Mouse (Mus musculus): Measurements from ENCODE around the gene Cap2. TPM values are rescaled to one million over a fixed set of nuclear protein-coding genes. Genes with fewer than 3 reads are reported as not detected.

The Cap2 gene
- polyA plus RNA-seq, 1 experiment from 2014 or later, result 11.8 TPM

DNA sequence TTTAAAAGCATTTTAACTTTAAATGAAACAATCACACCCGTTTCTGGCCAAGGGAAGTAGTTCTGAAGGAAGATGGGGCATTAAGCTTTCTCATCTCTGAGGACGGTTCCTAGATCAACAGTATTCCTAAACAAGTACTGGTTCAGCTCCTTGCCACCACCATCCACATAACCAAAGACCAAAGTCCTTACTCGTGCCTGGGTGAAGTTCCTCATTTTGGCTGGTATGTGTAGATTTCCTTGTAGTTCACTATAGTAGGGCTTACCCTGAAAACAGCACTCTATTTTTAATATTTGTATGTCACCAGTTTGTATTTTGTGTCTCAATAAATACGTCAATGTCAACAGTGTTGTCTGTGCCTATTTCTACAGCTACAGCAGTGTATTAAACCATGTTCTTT is 176.1 kb downstream of the Cap2 start:
- no peaks in the 10 kb centered on the region for H3K4me1 ChIP-seq (replicated peaks; ENCODE audit: control insufficient read depth, insufficient read depth, low read length)
- H3K27ac ChIP-seq (ENCODE audit: low read length), result no peak overlapping the region
- H3K4me2 ChIP-seq (ENCODE audit: low read depth, low read length), result no peak overlapping the region
- no peak for ATAC-seq (ENCODE audit: low read depth)
- WGBS, result 84% methylated on average over 4 of the region's 4 CpGs
- no peaks in the 10 kb centered on the region for H3K9me3 ChIP-seq (ENCODE audit: control insufficient read depth, low read length)
- no peaks in the 10 kb centered on the region for H3K27me3 ChIP-seq (ENCODE audit: control insufficient read depth, insufficient read depth, low read depth, low read length)
- no peak overlapping the region for H3K9ac ChIP-seq (ENCODE audit: low read length)
- no peak overlapping the region for H3K4me3 ChIP-seq (ENCODE audit: low read length)
- peaks cover 24% of the 10 kb centered on the region for H3K36me3 ChIP-seq (ENCODE audit: control insufficient read depth, insufficient read depth, low read length)

DNA sequence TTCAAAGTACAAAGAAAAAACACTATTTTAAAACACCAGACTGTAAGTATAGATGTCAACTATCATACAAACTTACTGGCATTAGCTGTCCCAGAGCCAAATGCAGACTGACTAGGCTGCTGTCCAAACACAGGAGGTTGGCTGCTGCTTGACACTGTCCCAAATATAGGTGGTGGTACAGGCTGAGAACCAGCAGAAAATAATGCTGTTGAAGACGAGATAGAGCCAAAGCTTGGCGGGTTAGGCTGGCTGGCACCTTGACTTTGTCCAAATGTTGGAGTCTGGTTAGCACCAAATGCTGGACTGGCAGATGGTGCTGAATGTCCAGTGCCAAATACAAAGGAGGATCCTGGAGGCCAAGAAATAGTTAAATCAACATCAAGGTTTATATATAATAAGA is 181.3 kb downstream of the Cap2 start:
- H3K36me3 ChIP-seq (ENCODE audit: control insufficient read depth, insufficient read depth, low read length), result peaks cover 35% of the 10 kb centered on the region
- WGBS, result 71% methylated on average over 2 of the region's 2 CpGs

DNA sequence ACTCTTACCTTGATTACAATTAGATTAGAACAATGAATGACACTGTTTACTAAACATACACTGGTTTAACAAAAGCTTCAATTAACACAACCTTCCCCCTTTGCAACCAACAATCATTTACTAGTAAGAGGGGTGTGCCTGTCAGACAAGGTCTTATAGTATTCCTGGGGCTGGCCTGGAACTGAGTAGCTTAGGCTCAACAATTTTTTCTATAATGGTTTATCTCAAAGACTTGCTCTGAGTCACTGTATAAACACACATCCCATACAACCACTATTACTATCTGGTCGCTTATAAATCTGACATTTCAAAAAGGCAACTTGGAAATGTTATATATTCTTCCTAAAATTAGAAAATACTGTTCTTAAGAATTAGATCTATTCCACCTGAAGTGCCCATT is 181.7 kb downstream of the Cap2 start:
- Histone ChIP-seq H3K4me2 (ENCODE audit: low read depth, low read length) (no peak overlapping the region), H3K27ac (ENCODE audit: low read length) (no peak overlapping the region), H3K9ac (ENCODE audit: low read length) (no peak overlapping the region), H3K4me3 (ENCODE audit: low read length) (no peak overlapping the region), H3K9me3 (ENCODE audit: control insufficient read depth, low read length) (no peaks in the 10 kb centered on the region), H3K4me1 (replicated peaks; ENCODE audit: control insufficient read depth, insufficient read depth, low read length) (no peaks in the 10 kb centered on the region), H3K36me3 (ENCODE audit: control insufficient read depth, insufficient read depth, low read length) (peaks cover 32% of the 10 kb centered on the region), H3K27me3 (ENCODE audit: control insufficient read depth, insufficient read depth, low read depth, low read length) (no peaks in the 10 kb centered on the region)
- no peak for ATAC-seq (ENCODE audit: low read depth)
- WGBS, result 81% methylated on average over 1 of the region's 1 CpGs

More for the DNA sequence above, 181.3 kb downstream of the Cap2 start:
- Histone ChIP-seq H3K4me3 (ENCODE audit: low read length) (no peak overlapping the region), H3K27ac (ENCODE audit: low read length) (no peak overlapping the region), H3K9me3 (ENCODE audit: control insufficient read depth, low read length) (no peaks in the 10 kb centered on the region), H3K4me2 (ENCODE audit: low read depth, low read length) (no peak overlapping the region), H3K9ac (ENCODE audit: low read length) (no peak overlapping the region), H3K4me1 (replicated peaks; ENCODE audit: control insufficient read depth, insufficient read depth, low read length) (no peaks in the 10 kb centered on the region), H3K27me3 (ENCODE audit: control insufficient read depth, insufficient read depth, low read depth, low read length) (no peaks in the 10 kb centered on the region)
- ATAC-seq (ENCODE audit: low read depth), result no peak

DNA sequence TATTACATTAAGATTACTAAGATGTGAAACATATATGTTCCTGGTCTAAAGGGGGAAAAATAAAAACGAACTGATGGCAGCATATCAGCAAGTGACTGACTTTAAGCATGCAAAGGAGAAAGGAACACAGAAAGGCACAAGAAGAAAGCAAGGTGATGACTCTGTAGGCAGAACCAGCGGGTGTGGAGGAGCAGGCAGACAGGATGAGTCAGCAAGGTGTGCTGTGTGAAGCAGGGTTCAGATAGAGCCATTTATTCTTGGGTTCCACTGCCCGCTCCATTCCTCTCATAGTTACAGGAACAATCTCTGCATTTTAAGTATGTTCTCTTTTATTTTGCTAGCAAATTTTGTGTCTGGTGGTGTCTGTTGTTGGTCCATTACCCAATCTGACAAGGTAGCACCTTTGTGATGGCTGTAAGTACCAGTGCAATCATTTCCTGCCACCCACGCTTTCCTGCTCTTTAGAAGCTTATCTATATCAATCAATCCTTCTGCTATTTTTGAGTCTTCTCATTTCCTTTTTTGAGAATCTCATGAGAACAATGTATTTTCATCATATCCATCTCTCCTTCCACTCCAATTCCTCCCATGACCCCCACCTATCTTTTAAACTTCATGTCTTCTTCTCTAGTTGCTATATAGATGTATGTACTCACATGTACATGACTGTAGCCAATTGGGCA is 189.1 kb downstream of the Cap2 start:
- no peak overlapping the region for H3K9ac ChIP-seq (ENCODE audit: low read length)
- no peak overlapping the region for H3K4me3 ChIP-seq (ENCODE audit: low read length)
- no peaks in the 10 kb centered on the region for H3K27me3 ChIP-seq (ENCODE audit: control insufficient read depth, insufficient read depth, low read depth, low read length)
- no peak overlapping the region for H3K27ac ChIP-seq (ENCODE audit: low read length)
- no peaks in the 10 kb centered on the region for H3K4me1 ChIP-seq (replicated peaks; ENCODE audit: control insufficient read depth, insufficient read depth, low read length)
- 80% methylated on average over 4 of the region's 4 CpGs for WGBS
- no peaks in the 10 kb centered on the region for H3K9me3 ChIP-seq (ENCODE audit: control insufficient read depth, low read length)
- H3K36me3 ChIP-seq (ENCODE audit: control insufficient read depth, insufficient read depth, low read length), result peaks cover 29% of the 10 kb centered on the region
- no peak for ATAC-seq (ENCODE audit: low read depth)
- no peak overlapping the region for H3K4me2 ChIP-seq (ENCODE audit: low read depth, low read length)

DNA sequence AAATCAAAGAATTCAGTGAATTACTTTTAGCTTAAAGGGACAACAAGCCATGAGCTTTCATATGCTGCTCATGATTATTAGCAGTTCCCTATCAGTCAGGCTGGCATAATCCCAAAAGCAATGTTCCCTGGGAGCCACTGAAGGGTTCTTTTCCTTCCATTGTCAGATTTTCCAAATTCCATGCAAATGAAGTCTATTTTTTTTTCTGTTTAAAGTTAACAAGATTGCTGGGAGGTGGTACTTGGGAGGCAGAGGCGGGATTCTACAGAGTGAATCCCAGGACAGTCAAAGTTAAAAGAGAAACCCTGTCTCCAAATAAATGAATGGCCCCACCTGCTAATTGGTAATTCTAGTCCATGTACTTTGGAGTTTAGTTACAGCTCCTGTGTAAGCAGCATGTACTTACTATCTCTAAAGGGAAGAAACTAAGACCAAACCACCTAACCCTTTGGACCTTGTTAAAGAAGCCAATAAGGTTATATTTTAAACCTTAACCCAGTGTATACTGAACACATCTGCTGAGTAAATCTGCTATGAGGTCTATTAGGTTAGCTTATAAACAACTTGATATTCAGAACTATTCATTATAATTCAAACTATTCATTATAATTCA is 193.8 kb downstream of the Cap2 start:
- no peak overlapping the region for H3K9ac ChIP-seq (ENCODE audit: low read length)
- no peak for ATAC-seq (ENCODE audit: low read depth)
- WGBS, result 92% methylated on average over 1 of the region's 1 CpGs
- no peaks in the 10 kb centered on the region for H3K4me1 ChIP-seq (replicated peaks; ENCODE audit: control insufficient read depth, insufficient read depth, low read length)
- no peak overlapping the region for H3K4me3 ChIP-seq (ENCODE audit: low read length)
- no peak overlapping the region for H3K27ac ChIP-seq (ENCODE audit: low read length)
- H3K9me3 ChIP-seq (ENCODE audit: control insufficient read depth, low read length), result no peaks in the 10 kb centered on the region
- H3K36me3 ChIP-seq (ENCODE audit: control insufficient read depth, insufficient read depth, low read length), result peaks cover 19% of the 10 kb centered on the region
- no peaks in the 10 kb centered on the region for H3K27me3 ChIP-seq (ENCODE audit: control insufficient read depth, insufficient read depth, low read depth, low read length)
- no peak overlapping the region for H3K4me2 ChIP-seq (ENCODE audit: low read depth, low read length)

DNA sequence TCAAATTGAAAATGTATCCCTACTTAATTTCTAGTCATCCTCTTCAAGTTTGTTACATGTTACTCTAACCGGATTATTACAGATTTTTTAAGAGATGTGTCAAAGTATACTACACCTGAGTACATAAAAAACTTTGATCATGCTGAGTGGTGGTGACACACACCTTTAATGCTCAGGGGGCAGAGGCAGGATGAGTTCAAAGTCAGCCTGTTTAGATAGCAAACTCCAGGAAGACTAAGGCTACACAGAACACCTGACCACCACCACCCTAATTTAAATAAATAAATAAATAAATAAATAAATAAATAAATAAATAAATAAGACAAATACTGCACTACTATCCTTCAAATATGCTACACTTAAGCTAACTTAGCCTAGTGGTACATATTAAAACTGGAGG is 194.3 kb downstream of the Cap2 start:
- 65% methylated on average over 1 of the region's 1 CpGs for WGBS
- Histone ChIP-seq H3K27me3 (ENCODE audit: control insufficient read depth, insufficient read depth, low read depth, low read length) (no peaks in the 10 kb centered on the region), H3K27ac (ENCODE audit: low read length) (no peak overlapping the region), H3K4me3 (ENCODE audit: low read length) (no peak overlapping the region), H3K9ac (ENCODE audit: low read length) (no peak overlapping the region), H3K9me3 (ENCODE audit: control insufficient read depth, low read length) (no peaks in the 10 kb centered on the region), H3K4me1 (replicated peaks; ENCODE audit: control insufficient read depth, insufficient read depth, low read length) (no peaks in the 10 kb centered on the region), H3K36me3 (ENCODE audit: control insufficient read depth, insufficient read depth, low read length) (peaks cover 15% of the 10 kb centered on the region), H3K4me2 (ENCODE audit: low read depth, low read length) (no peak overlapping the region)
- ATAC-seq (ENCODE audit: low read depth), result no peak

DNA sequence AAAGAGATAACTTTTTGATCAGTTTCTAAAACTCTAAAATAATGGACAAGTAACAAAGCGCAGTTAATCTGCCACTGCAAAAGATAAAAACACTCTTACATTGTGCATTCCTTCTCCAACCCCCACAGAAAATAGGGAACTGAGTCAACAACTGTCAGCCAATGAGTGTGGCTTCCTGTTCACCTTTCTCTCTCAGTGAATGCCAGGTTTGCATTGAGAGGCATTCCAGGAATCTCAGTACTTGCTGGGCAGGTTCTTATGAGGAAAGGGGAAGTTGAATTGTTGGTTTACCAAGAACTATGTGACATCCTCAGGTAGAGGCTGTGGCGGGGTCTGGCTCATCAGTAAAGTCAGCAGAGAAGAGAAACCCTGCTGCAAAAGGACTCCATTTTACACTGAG is 195.1 kb downstream of the Cap2 start:
- no peaks in the 10 kb centered on the region for H3K9me3 ChIP-seq (ENCODE audit: control insufficient read depth, low read length)
- H3K27me3 ChIP-seq (ENCODE audit: control insufficient read depth, insufficient read depth, low read depth, low read length), result no peaks in the 10 kb centered on the region
- peaks cover 13% of the 10 kb centered on the region for H3K36me3 ChIP-seq (ENCODE audit: control insufficient read depth, insufficient read depth, low read length)
- ATAC-seq (ENCODE audit: low read depth), result peak; percentile 76
- 62% methylated on average over 2 of the region's 2 CpGs for WGBS
- no peak overlapping the region for H3K9ac ChIP-seq (ENCODE audit: low read length)
- H3K27ac ChIP-seq (ENCODE audit: low read length), result peak overlapping the region; percentile 50; the same call in 1 of the 2 replicates
- H3K4me1 ChIP-seq (replicated peaks; ENCODE audit: control insufficient read depth, insufficient read depth, low read length), result no peaks in the 10 kb centered on the region
- H3K4me2 ChIP-seq (ENCODE audit: low read depth, low read length), result no peak overlapping the region
- no peak overlapping the region for H3K4me3 ChIP-seq (ENCODE audit: low read length)

DNA sequence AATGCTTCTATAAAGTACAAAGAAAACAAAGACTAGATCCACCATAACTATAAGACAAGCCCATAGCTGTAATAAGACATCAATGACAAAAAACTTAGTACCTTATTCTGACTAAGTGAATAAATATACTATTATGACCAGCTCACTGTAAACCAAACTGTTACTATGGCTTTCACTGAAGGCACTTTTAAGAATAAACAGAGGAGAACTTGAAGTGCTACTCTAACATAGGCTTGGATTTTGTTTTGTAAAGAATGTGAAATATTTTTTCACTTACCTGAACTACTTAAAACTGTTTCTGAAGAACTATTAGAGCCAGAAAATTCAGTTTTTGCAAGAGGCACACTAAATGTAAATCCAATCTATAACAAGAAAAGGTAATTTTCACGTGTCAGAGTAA is 197.7 kb downstream of the Cap2 start:
- ATAC-seq (ENCODE audit: low read depth), result no peak
- Histone ChIP-seq H3K36me3 (ENCODE audit: control insufficient read depth, insufficient read depth, low read length) (peaks cover 14% of the 10 kb centered on the region), H3K4me2 (ENCODE audit: low read depth, low read length) (no peak overlapping the region), H3K9me3 (ENCODE audit: control insufficient read depth, low read length) (no peaks in the 10 kb centered on the region), H3K4me1 (replicated peaks; ENCODE audit: control insufficient read depth, insufficient read depth, low read length) (no peaks in the 10 kb centered on the region), H3K4me3 (ENCODE audit: low read length) (no peak overlapping the region), H3K27me3 (ENCODE audit: control insufficient read depth, insufficient read depth, low read depth, low read length) (no peaks in the 10 kb centered on the region), H3K9ac (ENCODE audit: low read length) (no peak overlapping the region), H3K27ac (ENCODE audit: low read length) (no peak overlapping the region)
- WGBS, result 71% methylated on average over 1 of the region's 1 CpGs

Data from lung, embryonic 16.5 days (tissue).